Mouse (Mus musculus) naive thymus-derived CD4-positive, alpha-beta T cell, adult 2 months (primary cell): ENCODE results near the gene Padi1.

Experiments
- DNase-seq: peaks from one replicate; pipeline ENCODE4 v3.0.0-alpha.2; 2011; ENCODE audit warnings: low read depth

The Padi1 gene

GRCm38 (mm10) chr4:140784292-140784945, 61.2 kb downstream of the Padi1 start:
- DNase-seq, result no peak

- peak; percentile 52 for DNase-seq
These were observed 62.8 kb downstream of the Padi1 start for GRCm38 (mm10) chr4:140782821-140783220.

- DNase-seq, result no peak
These were observed 65.1 kb downstream of the Padi1 start for GRCm38 (mm10) chr4:140780507-140780906.

- DNase-seq, result no peak
These were observed 65.7 kb downstream of the Padi1 start for GRCm38 (mm10) chr4:140779803-140780397.

- DNase-seq, result peak; percentile 57
These were observed 69.0 kb downstream of the Padi1 start for GRCm38 (mm10) chr4:140776623-140777022.

GRCm38 (mm10) chr4:140775876-140776275, 69.7 kb downstream of the Padi1 start:
- DNase-seq, result no peak

- DNase-seq, result no peak
These were observed 70.7 kb downstream of the Padi1 start for GRCm38 (mm10) chr4:140774893-140775292.

GRCm38 (mm10) chr4:140774025-140774800, 71.4 kb downstream of the Padi1 start, which contains the start of gene Padi4:
Gene Padi4 (minus strand): TSS chr4:140774236.
- DNase-seq, result no peak

GRCm38 (mm10) chr4:140771091-140771490, 74.5 kb downstream of the Padi1 start:
- DNase-seq, result no peak

GRCm38 (mm10) chr4:140770433-140770832, 75.1 kb downstream of the Padi1 start:
- no peak for DNase-seq

GRCm38 (mm10) chr4:140768973-140769372, 76.6 kb downstream of the Padi1 start:
- no peak for DNase-seq

GRCm38 (mm10) chr4:140765936-140766335, 79.6 kb downstream of the Padi1 start:
- no peak for DNase-seq

GRCm38 (mm10) chr4:140763158-140763557, 82.4 kb downstream of the Padi1 start:
- DNase-seq, result peak; percentile 85
